Mouse (Mus musculus): ENCODE measurements at regions not wholly inside any gene's neighbourhood (a gene's known extent, or its start where the extent isn't known, plus 50 kb on each side); places are given as distances from the start of the nearest gene placed in this dataset.
A peak's percentile ranks its signal among the peaks of the same experiment; 100 is the strongest.

DNA sequence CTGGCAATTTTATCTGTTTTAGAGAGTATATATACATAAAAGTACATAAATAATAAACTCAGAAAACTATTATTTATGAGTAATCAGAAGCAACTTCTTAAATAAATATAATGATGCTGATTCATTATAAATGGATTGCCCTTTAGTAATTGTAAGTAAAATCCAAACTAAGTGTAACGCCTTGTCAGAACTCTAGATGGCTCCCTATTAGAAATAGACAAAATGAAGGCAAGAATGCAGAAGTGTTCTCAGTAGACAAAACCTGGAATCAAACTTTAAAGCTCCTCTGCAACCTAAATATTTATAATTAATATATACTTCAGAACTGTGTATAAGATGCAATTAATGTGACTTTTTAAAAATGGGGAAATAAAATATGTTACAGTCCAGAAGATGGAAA lies 73.4 kb upstream of the Lipo1 start:
- H3K4me3 ChIP-seq (ENCODE audit: control insufficient read depth in 1 of 2, insufficient read depth in 1 of 2, low read depth in 2 of 2, low read length in 2 of 2): no peak overlapping the region
- H3K9me3 ChIP-seq (replicated peaks; ENCODE audit: insufficient read depth, low read length): no peaks in the 10 kb centered on the region
- no peaks in the 10 kb centered on the region for H3K36me3 ChIP-seq (ENCODE audit: control insufficient read depth in 1 of 2, insufficient read depth in 2 of 2, low read length in 2 of 2)
- TF ChIP-seq ELF1 (IDR thresholded peaks at IDR 0.05; ENCODE audit: low read depth, low read length) (no peak), ZKSCAN1 (IDR thresholded peaks at IDR 0.05; ENCODE audit: low read depth, low read length) (no peak), CTCF (IDR thresholded peaks at IDR 0.05 in 2 of 3, conservative IDR thresholded peaks at IDR 0.05 in 1 of 3; ENCODE audit: control insufficient read depth in 1 of 3, insufficient read depth in 1 of 3, low read depth in 2 of 3, low read length in 3 of 3, poor library complexity in 1 of 3, severe bottlenecking in 1 of 3) (peak in 1 of 3 experiments; percentile 27; a peak in 1 of 6 replicates), TBP (IDR thresholded peaks at IDR 0.05; ENCODE audit: low read depth, low read length) (no peak), POLR2AphosphoS5 (IDR thresholded peaks at IDR 0.05; ENCODE audit: borderline replicate concordance, low read depth, low read length) (no peak)
- no peaks in the 10 kb centered on the region for H3K79me2 ChIP-seq (ENCODE audit: control insufficient read depth, insufficient read depth, low read length, poor library complexity)
- DNase-seq (ENCODE audit: low read depth, low spot score): peak; percentile 9
- H3K27me3 ChIP-seq (ENCODE audit: control insufficient read depth in 1 of 2, insufficient read depth in 2 of 2, low read length in 2 of 2): no peaks in the 10 kb centered on the region
- H3K4me1 ChIP-seq (ENCODE audit: control insufficient read depth in 1 of 2, insufficient read depth in 2 of 2, low read length in 2 of 2): no peaks in the 10 kb centered on the region
- H3K9ac ChIP-seq (ENCODE audit: control insufficient read depth, low read depth, low read length, poor library complexity, severe bottlenecking): no peak overlapping the region
- no peak overlapping the region for H3K27ac ChIP-seq (ENCODE audit: control insufficient read depth, low read depth, low read length)

- DNase-seq (ENCODE audit: low read depth, low spot score): no peak
- Histone ChIP-seq H3K79me2 (ENCODE audit: control insufficient read depth, insufficient read depth, low read length, poor library complexity) (no peaks in the 10 kb centered on the region), H3K36me3 (ENCODE audit: control insufficient read depth in 1 of 2, insufficient read depth in 2 of 2, low read length in 2 of 2) (no peaks in the 10 kb centered on the region), H3K9ac (ENCODE audit: control insufficient read depth, low read depth, low read length, poor library complexity, severe bottlenecking) (no peak overlapping the region), H3K9me3 (replicated peaks; ENCODE audit: insufficient read depth, low read length) (no peaks in the 10 kb centered on the region), H3K4me3 (ENCODE audit: control insufficient read depth in 1 of 2, insufficient read depth in 1 of 2, low read depth in 2 of 2, low read length in 2 of 2) (no peak overlapping the region), H3K4me1 (ENCODE audit: control insufficient read depth in 1 of 2, insufficient read depth in 2 of 2, low read length in 2 of 2) (no peaks in the 10 kb centered on the region), H3K27me3 (ENCODE audit: control insufficient read depth in 1 of 2, insufficient read depth in 2 of 2, low read length in 2 of 2) (no peaks in the 10 kb centered on the region), H3K27ac (ENCODE audit: control insufficient read depth, low read depth, low read length) (no peak overlapping the region)
- no peak for TF ChIP-seq GATA1 (IDR thresholded peaks at IDR 0.05; ENCODE audit: low read depth, low read length)
- TF ChIP-seq KAT2A (conservative IDR thresholded peaks at IDR 0.05; ENCODE audit: low read depth, low read length): no peak
- no peak for TF ChIP-seq JUND (IDR thresholded peaks at IDR 0.05; ENCODE audit: low read depth, low read length)
- TF ChIP-seq GABPA (IDR thresholded peaks at IDR 0.05; ENCODE audit: low read depth, low read length): no peak
- TF ChIP-seq ZC3H11A (IDR thresholded peaks at IDR 0.05; ENCODE audit: low read depth, low read length): no peak
- TF ChIP-seq EP300 (IDR thresholded peaks at IDR 0.05; ENCODE audit: low read depth in 1 of 2, low read length in 2 of 2): no peak
- TF ChIP-seq MAX (IDR thresholded peaks at IDR 0.05; ENCODE audit: low read length): no peak
- no peak for TF ChIP-seq MAZ (IDR thresholded peaks at IDR 0.05; ENCODE audit: low read depth, low read length)
- no peak for TF ChIP-seq MAFK (IDR thresholded peaks at IDR 0.05; ENCODE audit: borderline replicate concordance, low read depth, low read length)
- TF ChIP-seq ZMIZ1 (IDR thresholded peaks at IDR 0.05; ENCODE audit: low read depth, low read length): no peak
Observed at GRCm38 (mm10) chr19:33851061-33851460, 63.8 kb upstream of the Lipo1 start.

DNA sequence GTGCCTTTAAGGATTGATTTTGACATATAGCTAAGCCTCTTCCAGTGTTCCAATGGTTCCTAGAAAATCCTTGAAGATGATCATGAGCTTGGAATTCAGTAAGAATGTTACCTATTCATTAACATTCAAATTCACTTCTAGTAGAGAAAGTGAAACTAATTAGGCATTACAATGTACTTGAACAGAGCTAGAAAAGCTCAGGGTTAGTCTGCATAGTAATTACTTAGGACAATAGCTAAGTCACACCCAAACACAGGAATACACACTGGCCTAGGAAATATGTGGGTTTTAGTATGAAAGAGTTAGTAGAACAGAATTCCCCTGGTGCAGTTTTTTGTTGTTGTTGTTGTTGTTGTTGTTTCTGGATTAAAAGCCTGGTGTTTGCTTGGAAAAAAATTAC lies 63.4 kb upstream of the Lipo1 start:
- H3K27ac ChIP-seq (ENCODE audit: control insufficient read depth, low read depth, low read length): no peak overlapping the region
- H3K4me3 ChIP-seq (ENCODE audit: control insufficient read depth in 1 of 2, insufficient read depth in 1 of 2, low read depth in 2 of 2, low read length in 2 of 2): no peak overlapping the region
- no peaks in the 10 kb centered on the region for H3K79me2 ChIP-seq (ENCODE audit: control insufficient read depth, insufficient read depth, low read length, poor library complexity)
- TF ChIP-seq USF1 (IDR thresholded peaks at IDR 0.05; ENCODE audit: low read depth, low read length) (no peak), POLR2AphosphoS5 (IDR thresholded peaks at IDR 0.05; ENCODE audit: borderline replicate concordance, low read depth, low read length) (no peak), RAD21 (IDR thresholded peaks at IDR 0.05; ENCODE audit: low read depth, low read length) (no peak), HCFC1 (IDR thresholded peaks at IDR 0.05; ENCODE audit: low read depth, low read length) (no peak), ZNF384 (IDR thresholded peaks at IDR 0.05; ENCODE audit: low read depth, low read length) (no peak), TAL1 (IDR thresholded peaks at IDR 0.05; ENCODE audit: low read length) (no peak), NELFE (IDR thresholded peaks at IDR 0.05; ENCODE audit: low read depth, low read length) (no peak), MYB (IDR thresholded peaks at IDR 0.05; ENCODE audit: low read depth, low read length) (no peak), CHD2 (IDR thresholded peaks at IDR 0.05; ENCODE audit: low read length) (no peak), NRF1 (IDR thresholded peaks at IDR 0.05; ENCODE audit: insufficient read depth, low read depth, low read length, poor library complexity, severe bottlenecking) (no peak), POLR2AphosphoS2 (IDR thresholded peaks at IDR 0.05; ENCODE audit: low read length) (no peak), KAT2A (conservative IDR thresholded peaks at IDR 0.05; ENCODE audit: low read depth, low read length) (no peak), GATA1 (IDR thresholded peaks at IDR 0.05; ENCODE audit: low read depth, low read length) (no peak), MAX (IDR thresholded peaks at IDR 0.05; ENCODE audit: low read length) (no peak), CTCF (IDR thresholded peaks at IDR 0.05 in 2 of 3, conservative IDR thresholded peaks at IDR 0.05 in 1 of 3; ENCODE audit: control insufficient read depth in 1 of 3, insufficient read depth in 1 of 3, low read depth in 2 of 3, low read length in 3 of 3, poor library complexity in 1 of 3, severe bottlenecking in 1 of 3) (no peak), ELF1 (IDR thresholded peaks at IDR 0.05; ENCODE audit: low read depth, low read length) (no peak), SMC3 (IDR thresholded peaks at IDR 0.05; ENCODE audit: low read depth, low read length) (no peak), BHLHE40 (IDR thresholded peaks at IDR 0.05; ENCODE audit: borderline replicate concordance, low read depth, low read length) (no peak)

More for the DNA sequence above, 63.4 kb upstream of the Lipo1 start:
- DNase-seq (ENCODE audit: low read depth, low spot score): no peak
- Histone ChIP-seq H3K4me1 (ENCODE audit: control insufficient read depth in 1 of 2, insufficient read depth in 2 of 2, low read length in 2 of 2) (no peaks in the 10 kb centered on the region), H3K9me3 (replicated peaks; ENCODE audit: insufficient read depth, low read length) (no peaks in the 10 kb centered on the region), H3K36me3 (ENCODE audit: control insufficient read depth in 1 of 2, insufficient read depth in 2 of 2, low read length in 2 of 2) (no peaks in the 10 kb centered on the region), H3K27me3 (ENCODE audit: control insufficient read depth in 1 of 2, insufficient read depth in 2 of 2, low read length in 2 of 2) (no peaks in the 10 kb centered on the region), H3K9ac (ENCODE audit: control insufficient read depth, low read depth, low read length, poor library complexity, severe bottlenecking) (no peak overlapping the region)
